Mouse (Mus musculus) kidney, adult 2 months (tissue): Measurements from ENCODE around the gene Pigw. TPM values are rescaled to one million over a fixed set of nuclear protein-coding genes. Genes with fewer than 3 reads are reported as not detected.

Experiments
- DNase-seq: peaks from one replicate; pipeline ENCODE4 v3.0.0; 2021
- H3K27ac ChIP-seq: fragments of 200-500 bp; 2 replicates; pipeline ENCODE4 v1.5.1; 2012; ENCODE audit warnings: low read depth, low read length, control low read depth, inconsistent platforms; ENCODE audit not compliant: insufficient read depth
- H3K27me3 ChIP-seq: fragments of 200-500 bp; replicated peaks from 2 replicates; pipeline ENCODE4 v1.6.1; 2012; ENCODE audit warnings: mild to moderate bottlenecking, moderate library complexity, low read length, inconsistent platforms; ENCODE audit not compliant: control insufficient read depth, insufficient read depth
- H3K36me3 ChIP-seq: fragments of 200-500 bp; 2 replicates; pipeline ENCODE4 v1.6.1; 2012; ENCODE audit warnings: mild to moderate bottlenecking, moderate library complexity, low read length, inconsistent platforms; ENCODE audit not compliant: control insufficient read depth, insufficient read depth
- H3K4me1 ChIP-seq: fragments of 200-500 bp; 2 replicates; pipeline ENCODE4 v1.6.1; 2011; ENCODE audit warnings: low read length; ENCODE audit not compliant: control insufficient read depth, insufficient read depth
- H3K4me3 ChIP-seq: fragments of 200-500 bp; 2 replicates; pipeline ENCODE4 v1.5.1; 2011; ENCODE audit warnings: mild to moderate bottlenecking, low read depth, low read length, control low read depth; ENCODE audit not compliant: insufficient read depth
- CTCF ChIP-seq: fragments of 200-500 bp; conservative IDR thresholded peaks from 2 replicates; pipeline ENCODE4 v1.5.1; 2011; ENCODE audit warnings: low read depth, mild to moderate bottlenecking, control low read depth, low read length, moderate library complexity, mixed read lengths; ENCODE audit not compliant: insufficient read depth, insufficient read length
- POLR2A ChIP-seq: fragments of 200-500 bp; IDR thresholded peaks from one replicate; pipeline ENCODE4 v1.6.1; 2011; ENCODE audit warnings: low read depth, low read length, control low read depth
- WGBS: fragments of 180-500 bp; shearing (Covaris S2); methylation state at CpG from one replicate; pipeline ENCODE4 v1.1.7; 2018; 5-methylcytosine and 5-hydroxymethylcytosine counted together
- polyA plus RNA-seq: library from polyadenylated mRNA; depleted of rRNA; stranded (reverse); fragments of >200 nt; gene quantifications from 2 replicates; pipeline ENCODE4 v1.2.3, GENCODE M21; 2012

Gene Pigw
- polyA plus RNA-seq, 1 experiment: 2.3 TPM

DNA sequence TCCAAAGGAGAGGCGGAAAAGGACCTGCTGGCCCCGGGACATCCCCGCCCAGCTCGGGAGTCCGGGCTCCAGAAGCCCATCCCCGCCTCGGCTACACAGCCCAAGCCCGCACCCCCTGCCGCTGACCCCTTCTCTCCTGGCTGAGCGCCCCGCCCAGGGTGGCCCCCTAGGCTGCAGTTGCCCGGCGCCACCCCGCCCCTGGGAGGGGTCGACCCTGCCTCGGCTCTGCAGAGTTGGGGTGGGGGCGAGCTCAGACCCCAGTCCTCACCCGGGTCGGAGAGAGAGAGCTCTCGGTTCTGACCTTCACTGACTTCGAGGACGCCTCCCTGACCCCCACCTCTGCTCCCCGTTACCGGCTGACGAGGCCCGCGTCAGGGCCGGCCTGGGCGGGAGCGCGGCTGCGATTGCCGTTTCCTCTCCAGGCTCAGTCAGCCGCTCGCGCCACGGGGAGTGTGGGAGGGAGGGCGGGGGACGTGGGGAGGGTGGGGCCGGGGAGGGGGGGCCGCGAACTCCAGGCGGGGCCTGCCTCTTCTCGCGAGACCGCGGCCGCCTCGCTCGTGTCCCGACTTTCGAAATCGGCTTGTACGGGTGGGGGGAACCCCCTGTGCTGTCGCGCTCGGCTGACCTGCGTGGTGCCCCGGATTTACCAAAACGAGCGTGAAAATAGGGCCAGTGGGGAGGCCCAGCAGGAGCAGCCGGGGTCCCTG is 9.6 kb downstream of the Pigw start, which contains the start of gene Ggnbp2:
Ggnbp2 (minus strand) TSS at position 481 of the 707 bp plus-strand sequence.
- Histone ChIP-seq H3K4me1 (peaks cover 6% of the 10 kb centered on the region; the same call in 1 of the 2 replicates), H3K4me3 (peak within 1 kb of the TSS; percentile 98), H3K36me3 (peaks cover 2% of the 10 kb centered on the region; the same call in 1 of the 2 replicates), H3K27me3 (no peaks in the 10 kb centered on the region), H3K27ac (peak within 1 kb of the TSS; percentile 100)
- TF ChIP-seq CTCF: no peak
- no peak for TF ChIP-seq POLR2A
- WGBS: 1% methylated on average over 49 of the region's 62 CpGs
- DNase-seq: peak; percentile 95

DNA sequence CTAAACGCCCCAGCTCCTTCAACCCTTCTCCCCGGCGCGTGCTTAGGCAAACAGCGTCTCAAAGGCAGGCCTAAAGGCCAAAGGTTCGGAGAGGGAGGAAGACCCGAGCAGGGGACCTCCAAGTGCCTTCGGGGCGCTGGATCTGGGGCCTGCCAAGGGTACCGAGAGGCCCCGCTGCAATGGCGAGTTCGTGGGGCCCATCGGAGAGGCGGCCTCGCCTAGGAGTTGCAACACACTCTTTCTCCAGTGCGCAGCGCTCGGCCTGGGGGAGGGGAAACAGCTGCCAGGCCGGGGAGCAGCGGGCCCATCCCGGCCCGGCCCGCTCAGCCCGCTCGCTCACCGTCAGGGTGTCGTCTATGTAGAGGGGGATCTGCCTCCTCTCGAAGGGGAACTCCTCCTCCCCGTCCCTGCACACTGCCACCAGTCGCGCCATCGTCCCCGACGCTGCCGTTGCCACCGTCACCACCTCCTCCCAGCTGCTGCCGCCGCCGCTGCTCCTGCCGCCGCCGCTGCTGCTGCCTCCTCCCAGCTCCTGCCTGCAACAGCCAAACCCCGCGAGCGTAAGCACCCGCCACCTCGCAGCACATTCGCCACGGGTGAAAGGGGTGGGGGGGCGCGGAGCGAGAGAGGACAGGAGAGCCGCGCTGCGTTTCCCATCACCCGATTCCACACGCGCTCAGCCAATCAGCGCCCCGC is 10.4 kb downstream of the Pigw start:
- peaks cover 2% of the 10 kb centered on the region; the same call in 1 of the 2 replicates for H3K36me3 ChIP-seq
- TF ChIP-seq POLR2A (no peak), CTCF (no peak)
- 1% methylated on average over 59 of the region's 61 CpGs for WGBS
- H3K4me3 ChIP-seq: peak overlapping the region; percentile 98
- H3K27ac ChIP-seq: peak overlapping the region; percentile 94
- H3K27me3 ChIP-seq: no peaks in the 10 kb centered on the region
- DNase-seq: peak; percentile 96
- peaks cover 8% of the 10 kb centered on the region; the same call in 1 of the 2 replicates for H3K4me1 ChIP-seq

DNA sequence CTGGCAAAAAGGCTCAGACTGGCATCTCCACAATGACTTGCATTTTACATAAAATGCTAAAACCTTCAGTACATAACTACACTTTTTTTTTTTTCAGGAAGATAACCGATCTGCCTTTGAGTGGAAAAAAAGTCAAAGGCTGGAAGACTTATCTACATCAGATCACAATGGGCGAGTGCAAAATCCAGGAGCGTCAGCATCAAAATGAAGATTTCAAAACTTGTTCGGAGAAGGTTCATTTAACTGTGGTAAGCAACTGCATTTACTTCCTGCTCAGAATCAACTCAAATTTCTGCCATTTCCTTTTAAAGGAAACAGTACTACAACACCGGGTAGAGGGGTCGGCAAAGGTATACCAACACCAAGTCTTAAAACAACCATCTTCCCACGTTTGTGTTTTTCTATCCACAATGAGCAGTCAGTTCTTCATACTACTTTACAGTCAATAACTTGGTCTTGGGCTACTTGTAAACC is 11.3 kb downstream of the Pigw start:
- peak overlapping the region; percentile 94 for H3K27ac ChIP-seq
- H3K36me3 ChIP-seq: peaks cover 3% of the 10 kb centered on the region; the same call in 1 of the 2 replicates

DNA sequence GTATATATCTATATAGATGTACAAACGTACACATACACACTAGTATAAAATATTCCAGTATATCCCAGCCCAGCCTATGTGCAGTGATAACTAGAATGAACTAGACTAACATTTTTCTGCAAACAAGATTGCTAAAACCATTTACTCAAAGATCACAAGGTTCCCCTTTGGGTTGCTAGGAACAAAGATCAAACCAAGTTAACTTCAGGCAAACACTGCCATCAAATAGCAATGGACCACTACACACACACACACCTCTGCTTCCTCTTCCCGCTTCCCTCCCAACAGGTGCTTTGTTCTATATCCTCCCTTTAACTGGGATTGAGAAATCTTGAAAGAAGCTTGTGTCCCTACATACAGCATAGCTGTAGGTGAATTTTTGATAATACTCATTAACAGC is 12.5 kb downstream of the Pigw start:
- peak; percentile 41 for DNase-seq
- H3K4me3 ChIP-seq: no peak overlapping the region

More for the DNA sequence above, 11.3 kb downstream of the Pigw start:
- Histone ChIP-seq H3K27me3 (no peaks in the 10 kb centered on the region), H3K4me1 (peaks cover 8% of the 10 kb centered on the region; the same call in 1 of the 2 replicates), H3K4me3 (peak overlapping the region; percentile 98)
- 3% methylated on average over 7 of the region's 7 CpGs for WGBS
- TF ChIP-seq POLR2A: no peak
- TF ChIP-seq CTCF: no peak
- peak; percentile 11 for DNase-seq

DNA sequence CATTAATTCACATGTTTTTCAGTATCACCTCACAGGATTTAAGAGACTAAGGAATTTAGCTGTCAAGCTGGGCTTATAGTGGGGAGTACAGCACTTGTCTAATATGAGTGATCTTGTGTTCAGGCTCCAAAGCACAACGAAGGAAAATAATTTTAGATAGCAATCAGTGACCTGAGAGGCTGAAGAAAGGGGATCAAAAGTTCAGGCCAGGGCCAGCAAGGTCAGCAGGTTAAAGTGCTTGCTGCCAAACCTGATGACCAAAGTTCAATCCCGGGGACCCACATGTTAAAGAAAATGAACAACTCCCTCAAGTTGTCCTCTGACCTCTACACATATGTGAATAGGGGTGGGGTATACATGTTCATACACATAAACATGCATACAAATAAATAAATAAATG is 14.8 kb downstream of the Pigw start:
- TF ChIP-seq POLR2A: no peak
- no peak for TF ChIP-seq CTCF
- Histone ChIP-seq H3K4me3 (no peak overlapping the region), H3K27me3 (no peaks in the 10 kb centered on the region), H3K27ac (no peak overlapping the region), H3K36me3 (peaks cover 6% of the 10 kb centered on the region), H3K4me1 (peaks cover 8% of the 10 kb centered on the region; the same call in 1 of the 2 replicates)
- peak; percentile 69 for DNase-seq
- WGBS: 19% methylated on average over 2 of the region's 2 CpGs

More for the DNA sequence above, 12.5 kb downstream of the Pigw start:
- Histone ChIP-seq H3K36me3 (peaks cover 4% of the 10 kb centered on the region; the same call in 1 of the 2 replicates), H3K4me1 (peaks cover 8% of the 10 kb centered on the region; the same call in 1 of the 2 replicates), H3K27ac (no peak overlapping the region), H3K27me3 (no peaks in the 10 kb centered on the region)
- 60% methylated on average over 2 of the region's 2 CpGs for WGBS
- TF ChIP-seq CTCF (no peak), POLR2A (no peak)

DNA sequence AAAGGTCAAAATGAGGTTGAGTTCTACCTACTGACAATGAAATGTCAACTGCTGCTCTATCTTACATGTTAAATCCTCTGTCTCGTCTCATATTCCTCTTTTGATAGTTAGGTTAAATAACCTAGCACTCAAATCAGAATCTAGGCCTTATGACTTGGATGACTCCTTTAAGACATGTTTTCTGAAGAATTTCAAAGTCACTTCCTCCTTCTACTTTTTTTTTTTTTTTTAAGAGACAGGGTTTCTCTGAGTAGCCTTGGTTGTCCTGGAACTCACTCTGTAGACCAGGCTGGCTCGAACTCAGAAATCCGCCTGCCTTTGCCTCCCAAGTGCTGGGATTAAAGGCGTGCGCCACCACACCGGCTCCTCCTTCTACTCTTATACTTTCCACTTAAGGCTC is 24.8 kb downstream of the Pigw start:
- H3K27me3 ChIP-seq: no peaks in the 10 kb centered on the region
- 97% methylated on average over 6 of the region's 6 CpGs for WGBS
- no peaks in the 10 kb centered on the region for H3K4me1 ChIP-seq
- DNase-seq: no peak
- H3K27ac ChIP-seq: no peak overlapping the region
- H3K36me3 ChIP-seq: peaks cover 14% of the 10 kb centered on the region
- no peak overlapping the region for H3K4me3 ChIP-seq
- TF ChIP-seq POLR2A: no peak
- no peak for TF ChIP-seq CTCF

DNA sequence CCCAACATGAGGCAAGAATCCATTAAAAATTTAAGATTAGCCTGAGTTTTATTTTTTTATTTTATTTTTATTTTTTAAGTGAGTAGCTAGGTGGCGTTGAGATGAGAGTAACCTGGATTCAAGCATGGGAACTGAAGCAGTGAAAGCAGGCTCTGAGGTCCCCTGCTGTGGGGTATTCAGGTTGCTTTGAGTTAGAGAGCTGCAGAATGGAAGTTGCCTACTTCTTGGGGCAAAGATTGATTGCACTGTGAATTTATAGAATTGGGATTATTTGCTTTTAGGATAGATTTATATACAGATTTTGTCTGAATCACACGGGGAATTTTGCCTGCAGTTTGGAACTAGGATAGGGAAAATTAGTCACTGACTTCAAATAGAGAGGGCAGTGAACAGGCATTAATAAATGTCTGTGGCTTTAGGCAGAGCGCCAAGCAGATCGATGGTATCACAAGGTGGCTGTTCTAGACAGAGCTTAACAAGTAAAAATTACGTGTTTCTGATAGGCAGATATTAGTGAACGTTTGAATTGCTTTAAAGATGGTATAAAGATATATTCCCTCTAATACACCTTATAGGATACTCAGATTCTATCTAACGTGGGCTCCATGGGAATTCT is 32.5 kb downstream of the Pigw start:
- WGBS: 77% methylated on average over 7 of the region's 7 CpGs

More for the DNA sequence above, 32.5 kb downstream of the Pigw start:
- H3K27me3 ChIP-seq: no peaks in the 10 kb centered on the region
- TF ChIP-seq CTCF: no peak
- TF ChIP-seq POLR2A: no peak
- H3K27ac ChIP-seq: no peak overlapping the region
- no peak for DNase-seq
- no peaks in the 10 kb centered on the region for H3K4me1 ChIP-seq
- no peak overlapping the region for H3K4me3 ChIP-seq
- H3K36me3 ChIP-seq: peaks cover 16% of the 10 kb centered on the region
